Mouse (Mus musculus) midbrain, embryonic 12.5 days (tissue): Measurements from ENCODE around the gene Kifc1. TPM values are rescaled to one million over a fixed set of nuclear protein-coding genes. Genes with fewer than 3 reads are reported as not detected.
"Not testable (repeated sequence)": the region's sequence is repeated elsewhere in the genome, so short reads cannot be mapped to it uniquely, and the experiment has no call there.

Experiments
- ATAC-seq: fragments of 200-750 bp; cut with Nextera tagmentation; 2 replicates; pipeline ENCODE4 v1.8.0; 2017; ENCODE audit warnings: low read depth, moderate TSS enrichment, moderate library complexity; ENCODE audit not compliant: low FRiP score
- H3K27ac ChIP-seq: fragments of 300-500 bp; sonication (generic); replicated peaks from 2 replicates; pipeline ENCODE4 v1.5.1; 2016; ENCODE audit warnings: mild to moderate bottlenecking
- H3K27me3 ChIP-seq: fragments of 300-500 bp; sonication (generic); 2 replicates; pipeline ENCODE4 v1.6.1; 2016; ENCODE audit warnings: mild to moderate bottlenecking
- H3K36me3 ChIP-seq: fragments of 300-500 bp; sonication (generic); 2 replicates; pipeline ENCODE4 v1.6.1; 2016
- H3K4me1 ChIP-seq: fragments of 300-500 bp; sonication (generic); 2 replicates; pipeline ENCODE4 v1.6.1; 2016
- H3K4me2 ChIP-seq: fragments of 300-500 bp; sonication (generic); replicated peaks from 2 replicates; pipeline ENCODE4 v1.6.1; 2016; ENCODE audit warnings: mild to moderate bottlenecking, moderate library complexity
- H3K4me3 ChIP-seq: fragments of 300-500 bp; sonication (generic); 2 replicates; pipeline ENCODE4 v1.5.1; 2016; ENCODE audit warnings: mild to moderate bottlenecking
- H3K9ac ChIP-seq: fragments of 300-500 bp; sonication (generic); replicated peaks from 2 replicates; pipeline ENCODE4 v1.6.1; 2016; ENCODE audit warnings: mild to moderate bottlenecking, moderate library complexity
- H3K9me3 ChIP-seq: fragments of 300-500 bp; sonication (generic); 2 replicates; pipeline ENCODE4 v1.6.1; 2016; ENCODE audit warnings: mild to moderate bottlenecking
- WGBS: fragments of 180-500 bp; shearing (Covaris S2); methylation state at CpG from one replicate; pipeline ENCODE4 v1.1.7; 2016; 5-methylcytosine and 5-hydroxymethylcytosine counted together
- polyA plus RNA-seq: library from polyadenylated mRNA; unstranded; fragments of >200 nt; fragmentation: Nextera tagmentation; extraction: Ambion mirVana; gene quantifications from 2 replicates; pipeline ENCODE4 v1.2.1, GENCODE M21; 2016

The Kifc1 gene
- polyA plus RNA-seq, 1 experiment from 2014 or later = 4.4 TPM

GRCm38 (mm10) chr17:33897114-33897794 lies 6.8 kb upstream of the Kifc1 start:
- Histone ChIP-seq H3K36me3 (no peaks in the 10 kb centered on the region), H3K4me1 (no peaks in the 10 kb centered on the region), H3K27ac (no peak overlapping the region), H3K9me3 (no peaks in the 10 kb centered on the region), H3K27me3 (0 out of 2 replicates have a peak, but pooled peaks cover 5% of the 10 kb centered on the region), H3K4me2 (no peak overlapping the region), H3K4me3 (no peak overlapping the region), H3K9ac (no peak overlapping the region)
- ATAC-seq = no peak
- WGBS = 45% methylated on average over 6 of the region's 6 CpGs

GRCm38 (mm10) chr17:33893011-33893410 lies 2.5 kb upstream of the Kifc1 start:
- not testable (repeated sequence) for H3K4me3 ChIP-seq, H3K36me3 ChIP-seq, H3K27ac ChIP-seq, H3K9ac ChIP-seq, ATAC-seq, H3K4me2 ChIP-seq, H3K27me3 ChIP-seq, H3K9me3 ChIP-seq
- 80% methylated on average over 4 of the region's 4 CpGs for WGBS
- H3K4me1 ChIP-seq = peaks cover 16% of the 10 kb centered on the region

- 17% methylated on average over 7 of the region's 7 CpGs for WGBS
- Histone ChIP-seq H3K27me3 (0 out of 2 replicates have a peak, but pooled peaks cover 5% of the 10 kb centered on the region), H3K4me3 (no peak overlapping the region), H3K27ac (no peak overlapping the region), H3K4me1 (peaks cover 19% of the 10 kb centered on the region), H3K4me2 (no peak overlapping the region), H3K9me3 (no peaks in the 10 kb centered on the region), H3K36me3 (no peaks in the 10 kb centered on the region), H3K9ac (no peak overlapping the region)
- ATAC-seq = no peak
These were observed 2.0 kb upstream of the Kifc1 start for GRCm38 (mm10) chr17:33892429-33892828.

- H3K9ac ChIP-seq, H3K27ac ChIP-seq, H3K36me3 ChIP-seq, H3K9me3 ChIP-seq, H3K4me3 ChIP-seq, H3K27me3 ChIP-seq, ATAC-seq, H3K4me2 ChIP-seq: not testable (repeated sequence)
- peaks cover 19% of the 10 kb centered on the region for H3K4me1 ChIP-seq
- 66% methylated on average over 6 of the region's 6 CpGs for WGBS
These were observed 1.4 kb upstream of the Kifc1 start for GRCm38 (mm10) chr17:33891892-33892291.

GRCm38 (mm10) chr17:33891357-33891756 lies 896 bp upstream of the Kifc1 start:
- Histone ChIP-seq H3K4me2 (no peak overlapping the region), H3K9me3 (no peaks in the 10 kb centered on the region), H3K27me3 (0 out of 2 replicates have a peak, but pooled peaks cover 5% of the 10 kb centered on the region), H3K4me3 (no peak overlapping the region), H3K4me1 (peaks cover 19% of the 10 kb centered on the region), H3K36me3 (peaks cover 4% of the 10 kb centered on the region), H3K9ac (no peak overlapping the region), H3K27ac (no peak overlapping the region)
- 63% methylated on average over 2 of the region's 2 CpGs for WGBS
- no peak for ATAC-seq

- Histone ChIP-seq H3K4me3 (peak overlapping the region; percentile 71), H3K4me1 (peaks cover 19% of the 10 kb centered on the region), H3K36me3 (peaks cover 14% of the 10 kb centered on the region), H3K9ac (peak overlapping the region; percentile 70), H3K27ac (peak overlapping the region; percentile 71), H3K4me2 (peak overlapping the region; percentile 66)
- not testable (repeated sequence) for ATAC-seq, H3K27me3 ChIP-seq, H3K9me3 ChIP-seq
- WGBS = under 1% methylated on average over 26 of the region's 44 CpGs
These were observed 424 bp downstream of the Kifc1 start for GRCm38 (mm10) chr17:33889941-33890532.

GRCm38 (mm10) chr17:33888230-33888629 lies 2.2 kb downstream of the Kifc1 start:
- H3K27me3 ChIP-seq, H3K27ac ChIP-seq, ATAC-seq, H3K4me3 ChIP-seq, H3K9ac ChIP-seq, H3K9me3 ChIP-seq: not testable (repeated sequence)
- peak overlapping the region; percentile 22 for H3K4me2 ChIP-seq
- H3K4me1 ChIP-seq = peaks cover 19% of the 10 kb centered on the region
- peaks cover 22% of the 10 kb centered on the region for H3K36me3 ChIP-seq

GRCm38 (mm10) chr17:33887802-33888201 lies 2.7 kb downstream of the Kifc1 start:
- not testable (repeated sequence) for H3K9me3 ChIP-seq, H3K4me3 ChIP-seq, H3K27me3 ChIP-seq, ATAC-seq, H3K9ac ChIP-seq, H3K27ac ChIP-seq
- 75% methylated on average over 2 of the region's 2 CpGs for WGBS
- Histone ChIP-seq H3K36me3 (peaks cover 23% of the 10 kb centered on the region), H3K4me2 (peak overlapping the region; percentile 22), H3K4me1 (peaks cover 19% of the 10 kb centered on the region)

GRCm38 (mm10) chr17:33884320-33884719 lies 6.1 kb downstream of the Kifc1 start:
- not testable (repeated sequence) for H3K4me3 ChIP-seq, H3K9me3 ChIP-seq, H3K9ac ChIP-seq, H3K4me2 ChIP-seq, H3K27ac ChIP-seq, H3K27me3 ChIP-seq, ATAC-seq
- Histone ChIP-seq H3K4me1 (peaks cover 15% of the 10 kb centered on the region), H3K36me3 (peaks cover 50% of the 10 kb centered on the region)
- WGBS = 95% methylated on average over 10 of the region's 11 CpGs

- not testable (repeated sequence) for ATAC-seq, H3K9me3 ChIP-seq, H3K9ac ChIP-seq, H3K4me2 ChIP-seq, H3K4me3 ChIP-seq, H3K27me3 ChIP-seq, H3K27ac ChIP-seq, H3K4me1 ChIP-seq
- peaks cover 29% of the 10 kb centered on the region for H3K36me3 ChIP-seq
- 85% methylated on average over 5 of the region's 5 CpGs for WGBS
These were observed 14.7 kb downstream of the Kifc1 start for GRCm38 (mm10) chr17:33875797-33876196.

GRCm38 (mm10) chr17:33874411-33874810 lies 16.1 kb downstream of the Kifc1 start:
- peaks cover 19% of the 10 kb centered on the region for H3K36me3 ChIP-seq
- WGBS = 96% methylated on average over 11 of the region's 11 CpGs

GRCm38 (mm10) chr17:33873537-33873936 lies 16.9 kb downstream of the Kifc1 start, which contains the start of gene Gm7029:
Gene Gm7029, plus strand, starts transcription at chr17:33873837.
- not testable (repeated sequence) for H3K9me3 ChIP-seq

More at GRCm38 (mm10) chr17:33874411-33874810, 16.1 kb downstream of the Kifc1 start:
- Histone ChIP-seq H3K4me3 (no peak overlapping the region), H3K27ac (no peak overlapping the region), H3K4me1 (no peaks in the 10 kb centered on the region), H3K27me3 (no peaks in the 10 kb centered on the region), H3K9ac (no peak overlapping the region), H3K9me3 (no peaks in the 10 kb centered on the region), H3K4me2 (no peak overlapping the region)
- ATAC-seq = no peak

More at GRCm38 (mm10) chr17:33873537-33873936, 16.9 kb downstream of the Kifc1 start, which contains the start of gene Gm7029:
- not testable (repeated sequence) for ATAC-seq, H3K4me1 ChIP-seq, H3K4me2 ChIP-seq, H3K4me3 ChIP-seq, H3K27ac ChIP-seq, H3K9ac ChIP-seq, H3K27me3 ChIP-seq
- H3K36me3 ChIP-seq = peaks cover 16% of the 10 kb centered on the region
- WGBS = 87% methylated on average over 4 of the region's 12 CpGs
